ENCODE assay signal across 26 mouse cellular contexts in genomic region chr10:93876772-93877171, GRCm38 (mm10). TPM values are rescaled to one million over a fixed set of nuclear protein-coding genes. Genes with fewer than 3 reads are reported as not detected.
DNase-seq lines count a peak whose midpoint lies in the region; ATAC-seq lines count a peak whose summit lies in the region.
"Had no signal": no experiment of that assay in that cellular context is flagged by ENCODE, and none has a peak within 500 bp of the region (broad histone marks: within the 10 kb centered on the region; RNA-seq: fewer than 3 reads in every experiment).

No protein-coding gene starts in this region.

- DNase-seq in thymus, postnatal 0 days (ENCODE audit: low spot score): peak; percentile 30
- no peak for DNase-seq in thymus, postnatal 10 days (ENCODE audit: low spot score in 2 of 2)
- peak; percentile 23 for DNase-seq in thymus, postnatal 4 days
- DNase-seq in thymus, postnatal 36 days: no peak
- DNase-seq in induced T-regulatory cell, adult 2 months (ENCODE audit: low read depth): peak; percentile 28
- DNase-seq in embryonic facial prominence, embryonic 10.5 days (ENCODE audit: low spot score): no peak
- DNase-seq: adrenal gland, postnatal 10 days; adrenal gland, postnatal 36 days; B cell, adult 2 months; cerebellum, adult 18-20 months; cerebellum, adult 9-10 months; cerebellum, postnatal 14 days; forebrain, postnatal 0 days; gastrocnemius, adult 2 months; gastrocnemius, postnatal 14 days; heart, adult 18-20 months; heart, postnatal 14 days; heart, postnatal 4 days had no signal

- no peaks in the 10 kb centered on the region for H3K9me3 ChIP-seq in midbrain, embryonic 15.5 days
- H3K9me3 ChIP-seq in embryonic facial prominence, embryonic 10.5 days: no peaks in the 10 kb centered on the region
- H3K9me3 ChIP-seq: embryonic facial prominence, embryonic 12.5 days; embryonic facial prominence, embryonic 15.5 days; heart, embryonic 10.5 days; heart, embryonic 13.5 days had no signal

- H3K4me1 ChIP-seq in midbrain, embryonic 15.5 days: no peaks in the 10 kb centered on the region
- H3K4me1 ChIP-seq in embryonic facial prominence, embryonic 10.5 days: no peaks in the 10 kb centered on the region
- H3K4me1 ChIP-seq: embryonic facial prominence, embryonic 12.5 days; embryonic facial prominence, embryonic 15.5 days; heart, embryonic 10.5 days; heart, embryonic 13.5 days had no signal

- peaks cover 20% of the 10 kb centered on the region; the same call in 1 of the 2 replicates for H3K36me3 ChIP-seq in midbrain, embryonic 15.5 days (replicated peaks)
- H3K36me3 ChIP-seq in embryonic facial prominence, embryonic 10.5 days (replicated peaks): peaks cover 85% of the 10 kb centered on the region

- no peak overlapping the region for H3K4me3 ChIP-seq in midbrain, embryonic 15.5 days
- no peak overlapping the region for H3K4me3 ChIP-seq in embryonic facial prominence, embryonic 10.5 days
- H3K4me3 ChIP-seq: embryonic facial prominence, embryonic 12.5 days; embryonic facial prominence, embryonic 15.5 days; gastrocnemius, adult 2 months; heart, embryonic 10.5 days; heart, embryonic 13.5 days had no signal

- no peak for ATAC-seq in midbrain, embryonic 15.5 days (replicated peaks)
- ATAC-seq: forebrain, embryonic 14.5 days; forebrain, postnatal 0 days; hindbrain, postnatal 0 days had no signal

- no peak overlapping the region for H3K9ac ChIP-seq in midbrain, embryonic 15.5 days
- H3K9ac ChIP-seq: embryonic facial prominence, embryonic 12.5 days; embryonic facial prominence, embryonic 15.5 days; forebrain, postnatal 0 days; heart, embryonic 13.5 days; hindbrain, embryonic 14.5 days had no signal

- 100% methylated on average over 1 of the region's 1 CpGs for WGBS in midbrain, embryonic 15.5 days
- 94% methylated on average over 1 of the region's 1 CpGs for WGBS in embryonic facial prominence, embryonic 10.5 days

- H3K27ac ChIP-seq in midbrain, embryonic 15.5 days: no peak overlapping the region
- H3K27ac ChIP-seq in embryonic facial prominence, embryonic 10.5 days (replicated peaks): no peak overlapping the region
- H3K27ac ChIP-seq: embryonic facial prominence, embryonic 12.5 days; embryonic facial prominence, embryonic 15.5 days; gastrocnemius, adult 2 months; heart, embryonic 10.5 days; heart, embryonic 13.5 days; hindbrain, embryonic 14.5 days; hindbrain, postnatal 0 days had no signal

- no peaks in the 10 kb centered on the region for H3K27me3 ChIP-seq in midbrain, embryonic 15.5 days (replicated peaks)
- no peaks in the 10 kb centered on the region for H3K27me3 ChIP-seq in embryonic facial prominence, embryonic 10.5 days (replicated peaks; ENCODE audit: low read depth, poor library complexity, severe bottlenecking)
- H3K27me3 ChIP-seq: embryonic facial prominence, embryonic 12.5 days; embryonic facial prominence, embryonic 15.5 days; heart, embryonic 13.5 days had no signal

- H3K4me2 ChIP-seq in midbrain, embryonic 15.5 days: no peak overlapping the region
- H3K4me2 ChIP-seq: embryonic facial prominence, embryonic 12.5 days; embryonic facial prominence, embryonic 15.5 days; heart, embryonic 13.5 days; hindbrain, embryonic 14.5 days had no signal

RNA-seq across cellular contexts. Expression of gene Metap2, which starts 20.1 kb away (rescaled TPM):
- polyA plus RNA-seq in thymus, postnatal 0 days (2015; fragmentation: Nextera tagmentation; extraction: Ambion mirVana): 261 and 268 TPM in 2 replicates
- polyA plus RNA-seq in midbrain, embryonic 15.5 days (2015; fragmentation: Nextera tagmentation; extraction: Ambion mirVana): 140 and 157 TPM in 2 replicates
- polyA plus RNA-seq in embryonic facial prominence, embryonic 10.5 days (2016; fragmentation: Nextera tagmentation; extraction: Ambion mirVana): 243 and 251 TPM in 2 replicates

RNA-seq across cellular contexts. Expression of gene Usp44, which starts 45.4 kb away (rescaled TPM):
- 3.0 and 3.4 TPM in 2 replicates for polyA plus RNA-seq in thymus, postnatal 0 days (2015; fragmentation: Nextera tagmentation; extraction: Ambion mirVana)
- polyA plus RNA-seq in midbrain, embryonic 15.5 days (2015; fragmentation: Nextera tagmentation; extraction: Ambion mirVana): 0.32 and 0.61 TPM in 2 replicates
- polyA plus RNA-seq in embryonic facial prominence, embryonic 10.5 days (2016; fragmentation: Nextera tagmentation; extraction: Ambion mirVana): 6.6 and 7.7 TPM in 2 replicates

Comparison
In these comparisons a context has a peak if more than half of its experiments do, and no peak if none do; other contexts are left out.
1. DNase-seq: peak in thymus, postnatal 0 days (single experiment), thymus, postnatal 4 days (single experiment) and induced T-regulatory cell, adult 2 months (single experiment); none in thymus, postnatal 10 days (0 of 2), thymus, postnatal 36 days (0 of 2) and embryonic facial prominence, embryonic 10.5 days (single experiment).